Mouse (Mus musculus): ENCODE measurements around the gene Fgfr4.

Fgfr4 gene

GRCm38 (mm10) chr13:55213138-55213806 lies 60.8 kb downstream of the Fgfr4 start:
- no peak for TF ChIP-seq GATA4 (IDR thresholded peaks at IDR 0.05; ENCODE audit: insufficient replicate concordance, low read length)
